Mouse (Mus musculus): ENCODE data around the gene Gm43720. TPM values are rescaled to one million over a fixed set of nuclear protein-coding genes. Genes with fewer than 3 reads are reported as not detected.

Gm43720 gene
- total and polyA plus RNA-seq, 3 experiments = not detected

DNA sequence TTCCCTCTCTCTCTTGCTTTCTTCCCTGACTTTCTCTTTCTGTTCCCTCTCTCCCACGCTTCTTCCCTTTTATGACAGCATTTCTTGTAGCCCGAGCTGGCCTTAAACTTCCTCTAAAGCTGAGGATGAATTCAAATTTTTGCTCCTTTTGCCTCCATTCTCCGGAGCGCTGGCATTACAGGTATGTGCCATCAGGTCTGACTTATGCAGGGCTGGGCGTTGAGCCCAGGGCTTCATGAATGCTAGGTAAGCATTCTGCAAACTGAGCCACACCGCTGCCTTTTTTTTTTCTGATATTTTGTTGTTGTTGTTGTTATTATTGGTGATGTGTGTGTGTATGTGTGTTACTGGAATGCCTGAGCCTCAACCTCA is 15.6 kb downstream of the Gm43720 start:
- Histone ChIP-seq H3K36me3 (ENCODE audit: control insufficient read depth, insufficient read depth, low read length) (no peaks in the 10 kb centered on the region), H3K4me1 (ENCODE audit: control insufficient read depth, insufficient read depth, low read length) (peaks cover 5% of the 10 kb centered on the region; the same call in 1 of the 2 replicates), H3K79me2 (replicated peaks; ENCODE audit: control insufficient read depth, insufficient read depth, low read length) (no peaks in the 10 kb centered on the region), H3K27ac (peak overlapping the region; percentile 76), H3K9ac (ENCODE audit: low read depth, low read length) (peak overlapping the region; percentile 54), H3K4me3 (peak overlapping the region; percentile 67), H3K27me3 (ENCODE audit: control insufficient read depth, insufficient read depth, low read length) (no peaks in the 10 kb centered on the region)
- peak in 1 of 2 experiments; percentile 20 for DNase-seq
- TF ChIP-seq CTCF (IDR thresholded peaks at IDR 0.05) (no peak), POLR2A (IDR thresholded peaks at IDR 0.05; ENCODE audit: insufficient read depth, low read depth, low read length) (no peak), EP300 (IDR thresholded peaks at IDR 0.05; ENCODE audit: insufficient read depth, low read depth, low read length) (no peak)
- 9% methylated on average over 6 of the region's 6 CpGs for WGBS
- intact Hi-C loops (cut with DNase I) = no loop called here

DNA sequence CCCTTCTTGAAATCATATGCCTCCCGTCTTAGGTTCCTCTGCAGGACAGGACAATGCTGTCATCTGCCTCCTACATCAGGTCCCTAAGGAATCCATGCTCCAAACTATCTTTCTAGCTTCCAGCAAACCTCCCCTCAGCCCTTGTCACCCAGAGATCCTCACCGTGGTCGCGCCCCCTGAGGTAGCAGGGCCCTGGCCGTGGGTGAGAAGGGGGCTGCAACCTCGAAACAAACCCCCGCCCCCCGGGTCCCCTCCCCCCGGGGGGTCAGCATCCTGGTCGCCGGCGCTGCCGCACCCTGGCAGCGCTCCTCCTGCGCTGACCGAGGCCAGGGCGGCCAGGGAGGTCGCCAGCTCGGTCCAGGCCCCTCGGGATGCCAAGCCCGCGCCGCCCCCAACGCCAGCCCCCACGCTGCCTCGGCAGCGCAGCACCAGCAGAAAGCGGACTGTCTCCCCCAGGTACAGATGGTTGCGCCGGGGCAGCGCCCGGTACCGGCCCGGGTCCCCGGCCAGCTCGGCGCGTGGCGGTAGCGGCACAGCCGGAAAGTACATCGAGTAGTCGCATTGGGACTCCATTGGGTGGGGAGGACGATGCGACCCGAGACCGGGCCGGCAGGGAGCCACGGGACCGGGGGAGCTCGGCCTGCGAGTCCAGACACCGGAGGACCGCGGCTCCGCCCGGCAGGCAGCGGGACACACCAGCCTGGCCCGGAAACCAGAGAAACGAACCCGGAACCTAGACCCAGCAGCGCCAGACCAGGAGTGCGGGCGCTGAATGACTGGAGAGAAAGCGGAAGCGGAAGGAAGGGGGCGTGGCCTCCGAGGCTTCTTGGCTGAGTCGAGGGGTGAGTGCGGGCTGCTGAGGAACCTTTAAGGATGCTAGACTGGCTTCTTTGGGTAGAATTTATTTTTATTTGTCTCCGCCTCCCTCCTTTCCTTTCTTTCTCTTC is 16.2 kb downstream of the Gm43720 start, which contains the start of gene BC037034:
BC037034 (minus strand) TSS at position 774 of the 947 bp plus-strand sequence.
- Histone ChIP-seq H3K9ac (ENCODE audit: low read depth, low read length) (peak within 1 kb of the TSS; percentile 95), H3K4me1 (ENCODE audit: control insufficient read depth, insufficient read depth, low read length) (peaks cover 5% of the 10 kb centered on the region; the same call in 1 of the 2 replicates), H3K27ac (peak within 1 kb of the TSS; percentile 76), H3K79me2 (replicated peaks; ENCODE audit: control insufficient read depth, insufficient read depth, low read length) (no peaks in the 10 kb centered on the region), H3K4me3 (peak within 1 kb of the TSS; percentile 67), H3K27me3 (ENCODE audit: control insufficient read depth, insufficient read depth, low read length) (no peaks in the 10 kb centered on the region), H3K36me3 (ENCODE audit: control insufficient read depth, insufficient read depth, low read length) (no peaks in the 10 kb centered on the region)
- intact Hi-C loops (cut with DNase I) = no loop called here
- DNase-seq = peak; percentile 91 to 93
- TF ChIP-seq POLR2A (IDR thresholded peaks at IDR 0.05; ENCODE audit: insufficient read depth, low read depth, low read length) = peak; percentile 85
- peak; percentile 8; the same call in 1 of the 2 replicates for TF ChIP-seq CTCF (IDR thresholded peaks at IDR 0.05)
- TF ChIP-seq EP300 (IDR thresholded peaks at IDR 0.05; ENCODE audit: insufficient read depth, low read depth, low read length) = no peak
- WGBS = under 1% methylated on average over 71 of the region's 71 CpGs

DNA sequence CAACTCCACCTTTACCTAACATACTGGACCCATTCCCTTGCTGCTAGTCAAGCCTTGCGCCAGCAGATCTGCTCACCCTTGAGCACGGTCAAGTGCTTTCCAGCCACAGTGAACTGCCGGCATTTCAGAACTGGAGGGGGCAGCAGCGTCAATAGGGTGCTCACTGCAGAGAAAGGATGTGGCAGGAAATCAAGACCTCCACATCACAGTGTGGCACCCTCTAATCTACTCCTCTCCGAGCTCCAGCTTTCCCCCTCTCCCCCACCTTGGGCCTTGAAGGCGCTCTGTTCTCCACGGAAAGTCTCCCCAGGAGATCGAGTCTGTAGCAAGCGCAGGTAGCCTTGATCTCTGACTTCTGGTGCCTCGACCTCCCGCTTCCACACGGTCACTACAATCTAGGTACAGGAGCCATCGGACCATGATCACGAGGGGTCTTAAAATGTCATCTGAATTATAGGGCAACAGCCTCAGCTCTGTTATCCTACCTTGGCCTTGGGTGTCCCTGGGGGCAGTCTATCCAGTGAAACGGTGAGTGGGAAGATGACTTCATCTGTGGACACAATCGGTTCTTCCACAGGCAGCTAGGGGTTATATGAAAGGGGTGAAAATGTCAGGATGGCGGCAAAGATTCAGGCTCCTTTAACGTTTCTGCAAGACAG is 17.0 kb downstream of the Gm43720 start:
- TF ChIP-seq POLR2A (IDR thresholded peaks at IDR 0.05; ENCODE audit: insufficient read depth, low read depth, low read length) = no peak
- TF ChIP-seq EP300 (IDR thresholded peaks at IDR 0.05; ENCODE audit: insufficient read depth, low read depth, low read length) = no peak
- TF ChIP-seq CTCF (IDR thresholded peaks at IDR 0.05) = no peak
- Histone ChIP-seq H3K4me3 (no peak overlapping the region), H3K36me3 (ENCODE audit: control insufficient read depth, insufficient read depth, low read length) (no peaks in the 10 kb centered on the region), H3K9ac (ENCODE audit: low read depth, low read length) (no peak overlapping the region; the same call in 1 of the 2 replicates), H3K79me2 (replicated peaks; ENCODE audit: control insufficient read depth, insufficient read depth, low read length) (no peaks in the 10 kb centered on the region), H3K4me1 (ENCODE audit: control insufficient read depth, insufficient read depth, low read length) (peaks cover 5% of the 10 kb centered on the region; the same call in 1 of the 2 replicates), H3K27ac (peak overlapping the region; percentile 76), H3K27me3 (ENCODE audit: control insufficient read depth, insufficient read depth, low read length) (no peaks in the 10 kb centered on the region)
- WGBS = 58% methylated on average over 18 of the region's 18 CpGs
- DNase-seq = no peak
- intact Hi-C loops (cut with DNase I) = no loop called here

- 0 out of 2 replicates have a peak, but pooled peaks have one; percentile 19 for TF ChIP-seq POLR2A (IDR thresholded peaks at IDR 0.05; ENCODE audit: insufficient read depth, low read depth, low read length)
- no peak for TF ChIP-seq EP300 (IDR thresholded peaks at IDR 0.05; ENCODE audit: insufficient read depth, low read depth, low read length)
- Histone ChIP-seq H3K4me3 (no peak overlapping the region), H3K36me3 (ENCODE audit: control insufficient read depth, insufficient read depth, low read length) (no peaks in the 10 kb centered on the region), H3K27ac (no peak overlapping the region), H3K79me2 (replicated peaks; ENCODE audit: control insufficient read depth, insufficient read depth, low read length) (no peaks in the 10 kb centered on the region), H3K9ac (ENCODE audit: low read depth, low read length) (no peak overlapping the region), H3K27me3 (ENCODE audit: control insufficient read depth, insufficient read depth, low read length) (no peaks in the 10 kb centered on the region), H3K4me1 (ENCODE audit: control insufficient read depth, insufficient read depth, low read length) (peaks cover 6% of the 10 kb centered on the region; the same call in 1 of the 2 replicates)
- intact Hi-C loops (cut with DNase I) = no loop called here
- 45% methylated on average over 4 of the region's 4 CpGs for WGBS
- DNase-seq = no peak
Observed at GRCm38 (mm10) chr5:138262001-138262400, 17.8 kb downstream of the Gm43720 start.

- WGBS = 64% methylated on average over 11 of the region's 11 CpGs
- Histone ChIP-seq H3K36me3 (ENCODE audit: control insufficient read depth, insufficient read depth, low read length) (no peaks in the 10 kb centered on the region), H3K27ac (no peak overlapping the region), H3K4me1 (ENCODE audit: control insufficient read depth, insufficient read depth, low read length) (peaks cover 8% of the 10 kb centered on the region; the same call in 1 of the 2 replicates), H3K9ac (ENCODE audit: low read depth, low read length) (no peak overlapping the region), H3K27me3 (ENCODE audit: control insufficient read depth, insufficient read depth, low read length) (no peaks in the 10 kb centered on the region), H3K79me2 (replicated peaks; ENCODE audit: control insufficient read depth, insufficient read depth, low read length) (no peaks in the 10 kb centered on the region), H3K4me3 (no peak overlapping the region)
- intact Hi-C loops (cut with DNase I) = no loop called here
- TF ChIP-seq POLR2A (IDR thresholded peaks at IDR 0.05; ENCODE audit: insufficient read depth, low read depth, low read length) = no peak
- TF ChIP-seq CTCF (IDR thresholded peaks at IDR 0.05) = no peak
- TF ChIP-seq EP300 (IDR thresholded peaks at IDR 0.05; ENCODE audit: insufficient read depth, low read depth, low read length) = no peak
- DNase-seq = no peak
Observed at GRCm38 (mm10) chr5:138260834-138261233, 18.9 kb downstream of the Gm43720 start.
